Mouse (Mus musculus) midbrain, embryonic 11.5 days (tissue): ENCODE results near the gene Bco1. TPM values are rescaled to one million over a fixed set of nuclear protein-coding genes. Genes with fewer than 3 reads are reported as not detected.

Experiments used
- ATAC-seq: fragments of 200-750 bp; cut with Nextera tagmentation; 2 replicates; pipeline ENCODE4 v1.8.0; 2017; ENCODE audit warnings: moderate TSS enrichment, moderate library complexity; ENCODE audit not compliant: low FRiP score
- DNase-seq: peaks from one replicate; pipeline ENCODE4 v3.0.0; 2015; ENCODE audit warnings: low spot score; ENCODE audit errors: missing footprints
- H3K27ac ChIP-seq: fragments of 300-500 bp; sonication (generic); 2 replicates; pipeline ENCODE4 v1.5.1; 2014; ENCODE audit warnings: low read depth, low read length
- H3K27me3 ChIP-seq: fragments of 300-500 bp; sonication (generic); 2 replicates; pipeline ENCODE4 v1.6.1; 2014; ENCODE audit warnings: mild to moderate bottlenecking, low read length, moderate library complexity, mixed read lengths; ENCODE audit not compliant: control insufficient read depth, insufficient read depth
- H3K36me3 ChIP-seq: fragments of 300-500 bp; sonication (generic); 2 replicates; pipeline ENCODE4 v1.6.1; 2014; ENCODE audit warnings: mild to moderate bottlenecking, low read length, moderate library complexity, mixed read lengths; ENCODE audit not compliant: control insufficient read depth, insufficient read depth
- H3K4me1 ChIP-seq: fragments of 300-500 bp; sonication (generic); 2 replicates; pipeline ENCODE4 v1.6.1; 2014; ENCODE audit warnings: low read length; ENCODE audit not compliant: control insufficient read depth, insufficient read depth
- H3K4me2 ChIP-seq: fragments of 300-500 bp; sonication (generic); 2 replicates; pipeline ENCODE4 v1.6.1; 2014; ENCODE audit warnings: mild to moderate bottlenecking, moderate library complexity
- H3K4me3 ChIP-seq: fragments of 300-500 bp; sonication (generic); 2 replicates; pipeline ENCODE4 v1.5.1; 2014; ENCODE audit warnings: low read depth, low read length
- H3K9ac ChIP-seq: fragments of 300-500 bp; sonication (generic); 2 replicates; pipeline ENCODE4 v1.6.1; 2014; ENCODE audit warnings: low read length
- H3K9me3 ChIP-seq: fragments of 300-500 bp; sonication (generic); 2 replicates; pipeline ENCODE4 v1.6.1; 2016; ENCODE audit warnings: low read length; ENCODE audit not compliant: control insufficient read depth
- WGBS: fragments of 180-500 bp; shearing (Covaris S2); extraction: QIAGEN DNeasy Blood & Tissue Kit; methylation state at CpG from one replicate; pipeline ENCODE4 v1.1.7; 2014; 5-methylcytosine and 5-hydroxymethylcytosine counted together
- polyA plus RNA-seq: library from polyadenylated mRNA; unstranded; fragments of >200 nt; fragmentation: Nextera tagmentation; extraction: Ambion mirVana; gene quantifications from 2 replicates; pipeline ENCODE4 v1.2.1, GENCODE M21; 2014

Bco1 gene
- polyA plus RNA-seq, 1 experiment from 2014 or later, result 0.18 TPM

- Histone ChIP-seq H3K4me1 (no peaks in the 10 kb centered on the region), H3K27ac (no peak overlapping the region), H3K4me3 (no peak overlapping the region), H3K4me2 (no peak overlapping the region), H3K36me3 (no peaks in the 10 kb centered on the region), H3K9me3 (no peaks in the 10 kb centered on the region), H3K9ac (no peak overlapping the region), H3K27me3 (no peaks in the 10 kb centered on the region)
- WGBS, result 86% methylated on average over 3 of the region's 3 CpGs
- DNase-seq (no peak), ATAC-seq (no peak)
Observed at GRCm38 (mm10) chr8:117125854-117126253, 30.2 kb downstream of the Bco1 start.

- DNase-seq (no peak), ATAC-seq (no peak)
- Histone ChIP-seq H3K9ac (no peak overlapping the region), H3K9me3 (no peaks in the 10 kb centered on the region), H3K27ac (no peak overlapping the region), H3K27me3 (no peaks in the 10 kb centered on the region), H3K4me3 (no peak overlapping the region), H3K4me2 (no peak overlapping the region), H3K4me1 (no peaks in the 10 kb centered on the region), H3K36me3 (no peaks in the 10 kb centered on the region)
- WGBS, result 91% methylated on average over 3 of the region's 3 CpGs
Observed at GRCm38 (mm10) chr8:117126411-117126810, 30.8 kb downstream of the Bco1 start.

DNA sequence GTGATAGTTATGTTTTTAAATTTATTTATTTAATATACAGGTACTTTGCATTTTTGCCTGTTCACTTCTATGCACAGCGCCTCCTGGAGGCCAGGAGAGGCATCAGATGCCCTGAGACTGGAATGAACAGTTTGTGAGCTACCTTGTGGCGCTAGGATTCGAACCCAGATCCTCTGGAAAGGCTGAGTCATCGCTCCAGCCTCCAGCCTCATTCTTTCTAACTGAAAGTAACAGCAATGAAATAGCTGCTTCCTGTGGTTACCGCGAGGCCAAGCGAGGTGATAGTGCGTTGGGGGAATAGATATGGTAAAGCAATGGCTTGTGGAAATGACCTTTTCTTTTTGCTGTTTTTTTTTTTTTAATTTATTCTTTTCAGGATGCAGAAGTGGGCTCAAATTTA lies 31.4 kb downstream of the Bco1 start:
- H3K4me3 ChIP-seq, result no peak overlapping the region
- no peak overlapping the region for H3K9ac ChIP-seq
- WGBS, result 84% methylated on average over 8 of the region's 8 CpGs
- H3K4me1 ChIP-seq, result no peaks in the 10 kb centered on the region
- no peak for DNase-seq
- no peaks in the 10 kb centered on the region for H3K27me3 ChIP-seq
- H3K36me3 ChIP-seq, result no peaks in the 10 kb centered on the region
- no peak overlapping the region for H3K27ac ChIP-seq
- no peak for ATAC-seq
- H3K9me3 ChIP-seq, result no peaks in the 10 kb centered on the region
- H3K4me2 ChIP-seq, result no peak overlapping the region

GRCm38 (mm10) chr8:117133702-117134101 lies 38.0 kb downstream of the Bco1 start:
- no peaks in the 10 kb centered on the region for H3K36me3 ChIP-seq
- WGBS, result 79% methylated on average over 3 of the region's 3 CpGs
- H3K27ac ChIP-seq, result no peak overlapping the region

DNA sequence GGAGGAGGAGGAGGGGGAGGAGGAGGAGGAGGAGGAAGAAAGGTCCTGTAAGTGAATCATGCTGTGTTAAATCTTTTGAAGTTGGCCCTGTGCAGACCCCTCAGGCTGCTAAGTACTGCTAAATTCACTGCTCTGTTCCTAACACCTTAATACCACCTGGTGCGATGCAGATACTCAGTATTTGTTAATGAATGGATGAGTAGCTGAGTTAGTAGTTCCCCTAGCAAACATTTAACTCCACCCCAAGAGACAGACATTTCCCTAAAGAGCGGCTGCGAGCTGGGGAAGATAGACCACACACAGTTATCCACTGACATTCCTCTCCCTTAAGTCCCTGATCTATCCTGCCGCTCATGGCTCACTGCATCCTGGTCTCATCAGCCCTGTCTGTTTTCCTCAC lies 40.7 kb downstream of the Bco1 start:
- WGBS, result 24% methylated on average over 4 of the region's 4 CpGs
- ATAC-seq, result no peak

More at GRCm38 (mm10) chr8:117133702-117134101, 38.0 kb downstream of the Bco1 start:
- H3K4me1 ChIP-seq, result no peaks in the 10 kb centered on the region
- DNase-seq (no peak), ATAC-seq (no peak)
- H3K4me2 ChIP-seq, result no peak overlapping the region
- no peak overlapping the region for H3K4me3 ChIP-seq
- no peaks in the 10 kb centered on the region for H3K27me3 ChIP-seq
- no peak overlapping the region for H3K9ac ChIP-seq
- H3K9me3 ChIP-seq, result no peaks in the 10 kb centered on the region

GRCm38 (mm10) chr8:117136763-117137162 lies 41.1 kb downstream of the Bco1 start:
- Histone ChIP-seq H3K4me2 (no peak overlapping the region), H3K4me1 (no peaks in the 10 kb centered on the region), H3K27me3 (no peaks in the 10 kb centered on the region), H3K36me3 (no peaks in the 10 kb centered on the region), H3K9me3 (no peaks in the 10 kb centered on the region), H3K4me3 (no peak overlapping the region), H3K9ac (no peak overlapping the region), H3K27ac (no peak overlapping the region)
- 72% methylated on average over 2 of the region's 2 CpGs for whole genome bisulfite sequencing
- DNase-seq, result no peak
- ATAC-seq, result no peak

More for the DNA sequence above, 40.7 kb downstream of the Bco1 start:
- no peak for DNase-seq
- Histone ChIP-seq H3K4me1 (no peaks in the 10 kb centered on the region), H3K9ac (no peak overlapping the region), H3K9me3 (no peaks in the 10 kb centered on the region), H3K27me3 (no peaks in the 10 kb centered on the region), H3K4me3 (no peak overlapping the region), H3K4me2 (no peak overlapping the region), H3K27ac (no peak overlapping the region), H3K36me3 (no peaks in the 10 kb centered on the region)

DNA sequence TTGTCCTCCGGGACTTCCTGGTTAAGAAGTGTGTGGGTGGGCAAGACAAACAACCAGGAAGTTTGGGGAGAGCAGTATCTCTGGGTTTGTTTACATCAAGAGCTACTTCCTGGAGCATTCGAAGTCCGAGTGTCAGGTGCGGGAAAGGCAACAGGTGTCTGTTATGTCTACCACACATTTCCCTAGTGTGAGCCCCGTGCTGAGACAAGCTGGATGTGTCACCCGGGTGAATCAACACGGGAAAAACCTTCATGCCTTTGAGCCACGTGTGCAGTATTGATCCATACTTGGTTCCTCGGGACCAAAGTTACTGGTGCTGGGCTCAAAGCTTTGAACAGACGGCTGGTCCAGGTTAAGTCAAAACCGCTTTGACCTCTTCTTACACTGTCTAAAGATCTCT lies 41.7 kb downstream of the Bco1 start:
- Histone ChIP-seq H3K36me3 (no peaks in the 10 kb centered on the region), H3K9ac (no peak overlapping the region), H3K9me3 (no peaks in the 10 kb centered on the region), H3K27me3 (no peaks in the 10 kb centered on the region), H3K4me1 (no peaks in the 10 kb centered on the region), H3K27ac (no peak overlapping the region), H3K4me3 (no peak overlapping the region), H3K4me2 (no peak overlapping the region)
- DNase-seq (no peak), ATAC-seq (no peak)
- 69% methylated on average over 11 of the region's 11 CpGs for WGBS

- Histone ChIP-seq H3K9me3 (no peaks in the 10 kb centered on the region), H3K4me1 (no peaks in the 10 kb centered on the region), H3K4me2 (no peak overlapping the region), H3K36me3 (no peaks in the 10 kb centered on the region), H3K9ac (no peak overlapping the region), H3K27ac (no peak overlapping the region), H3K27me3 (no peaks in the 10 kb centered on the region), H3K4me3 (no peak overlapping the region)
- ATAC-seq (no peak), DNase-seq (no peak)
- 94% methylated on average over 6 of the region's 6 CpGs for WGBS
Observed at GRCm38 (mm10) chr8:117148520-117148919, 52.9 kb downstream of the Bco1 start.

DNA sequence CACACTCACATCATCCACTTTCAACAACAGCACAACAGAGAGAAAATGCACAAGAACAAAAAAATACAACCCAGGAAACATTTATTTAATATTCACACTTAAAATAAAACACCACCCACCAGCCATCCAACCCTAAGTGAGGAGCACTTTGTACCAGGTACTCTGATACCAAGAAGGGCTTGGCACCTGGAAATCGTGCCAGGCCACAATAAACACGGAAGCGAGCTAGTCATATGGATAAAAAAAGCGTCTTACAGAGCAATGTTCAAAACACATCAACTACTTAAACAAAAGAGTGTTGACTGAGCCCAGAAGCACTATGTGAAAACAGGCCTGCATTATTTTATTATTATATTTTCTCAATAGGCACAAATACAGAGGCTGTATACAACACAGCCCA lies 60.5 kb downstream of the Bco1 start:
- H3K9me3 ChIP-seq, result no peaks in the 10 kb centered on the region
- no peak overlapping the region for H3K27ac ChIP-seq
- 89% methylated on average over 4 of the region's 4 CpGs for WGBS
- no peak for ATAC-seq
- H3K4me1 ChIP-seq, result peaks cover 15% of the 10 kb centered on the region
- no peaks in the 10 kb centered on the region for H3K27me3 ChIP-seq
- no peaks in the 10 kb centered on the region for H3K36me3 ChIP-seq
- H3K9ac ChIP-seq, result no peak overlapping the region
- no peak for DNase-seq
- H3K4me3 ChIP-seq, result no peak overlapping the region
- H3K4me2 ChIP-seq, result no peak overlapping the region
